Mouse (Mus musculus): ENCODE results near the gene Snx1.

DNA sequence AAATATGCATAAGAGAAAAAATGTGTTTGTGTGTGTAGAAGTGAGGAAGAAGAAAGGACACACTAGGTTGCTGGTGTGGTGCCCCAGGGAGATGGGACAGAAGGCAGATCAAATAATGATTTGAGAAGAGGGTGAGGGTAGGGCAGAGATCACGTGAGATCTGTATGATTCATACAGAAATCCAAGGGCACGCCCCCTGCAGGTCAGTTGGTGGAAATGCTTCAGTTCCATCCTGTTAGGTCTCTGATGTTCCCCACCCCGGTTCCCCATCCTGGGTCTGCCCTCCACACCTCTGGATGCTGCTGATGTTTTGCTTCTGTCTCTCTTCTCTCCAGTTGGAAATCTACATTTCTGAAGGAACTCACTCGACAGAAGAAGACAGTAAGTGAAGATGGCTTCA lies 9.6 kb upstream of the Snx1 start:
- TF ChIP-seq POLR2A (IDR thresholded peaks at IDR 0.05; ENCODE audit: low read depth, low read length) (no peak), CTCF (conservative IDR thresholded peaks at IDR 0.05; ENCODE audit: insufficient read depth, insufficient read length, low read depth, low read length) (peak; percentile 59)

Measured in kidney, adult 2 months (tissue).